Mouse (Mus musculus) brain, embryonic 18.5 days (tissue): ENCODE results near the gene Pou3f3.

Experiments
- DNase-seq: peaks from one replicate; pipeline ENCODE4 v3.0.0-alpha.2; 2012; ENCODE audit warnings: low read depth, low spot score

Gene Pou3f3

DNA sequence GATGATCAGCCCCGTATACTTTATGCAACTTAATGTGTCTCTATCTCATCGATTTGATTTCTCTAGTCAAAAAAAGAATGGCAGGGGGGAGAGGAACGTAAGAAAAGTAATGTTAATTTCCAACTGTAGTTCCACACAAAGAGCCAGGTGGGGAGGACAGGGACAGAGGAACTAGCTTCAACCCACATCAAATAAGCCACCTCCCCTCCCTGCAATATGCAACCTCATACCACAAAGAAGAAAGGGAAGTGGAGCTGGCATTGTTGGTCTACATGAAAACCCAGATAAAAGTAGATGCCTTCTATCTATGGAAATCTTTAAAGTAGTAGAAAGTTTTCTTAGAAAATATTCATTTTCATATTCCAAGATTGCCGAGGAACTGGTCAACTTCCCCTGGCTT is 14.7 kb downstream of the Pou3f3 start:
- DNase-seq: no peak

GRCm38 (mm10) chr1:42710995-42711394 is 15.4 kb downstream of the Pou3f3 start:
- DNase-seq: no peak

DNA sequence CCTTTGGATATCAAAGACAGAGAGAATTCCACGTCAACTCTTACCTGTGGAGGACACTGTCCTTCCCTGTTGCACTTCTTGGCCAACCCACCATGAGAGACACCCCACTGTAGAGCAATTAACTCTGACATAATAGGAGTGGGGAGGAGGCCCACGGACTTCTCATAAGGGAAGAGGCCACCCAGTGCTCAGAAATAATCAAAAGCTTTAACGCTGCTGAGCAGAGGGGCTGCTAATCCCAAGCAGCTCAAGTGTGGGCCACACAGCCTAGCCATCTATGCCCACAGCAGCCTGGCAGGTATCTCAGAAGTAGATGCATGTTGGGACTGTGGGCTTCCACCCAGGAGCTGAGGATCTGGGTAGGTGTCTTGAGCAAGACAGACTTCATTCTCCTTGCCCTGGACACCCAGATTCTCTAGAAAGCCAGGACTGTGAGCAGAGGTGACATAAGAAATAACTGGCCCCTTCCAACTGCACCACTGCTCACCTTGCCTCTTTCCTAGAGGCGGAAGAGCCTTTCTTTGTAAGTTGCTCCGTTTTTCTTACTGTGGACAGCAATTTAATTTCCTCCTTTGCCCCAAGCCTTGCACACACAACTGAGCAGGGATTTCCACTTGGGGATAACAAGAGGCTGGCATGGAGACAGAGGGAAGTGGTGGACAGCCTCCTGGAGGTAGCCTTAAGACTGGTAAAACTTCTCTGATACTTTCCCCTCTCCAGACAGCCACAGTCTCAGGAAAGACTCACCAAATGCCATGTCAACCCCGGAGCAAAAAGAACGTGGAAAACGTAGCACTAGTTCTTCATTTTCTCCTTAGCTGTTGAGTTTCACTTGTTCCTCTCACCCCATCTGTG is 16.1 kb downstream of the Pou3f3 start:
- no peak for DNase-seq

- no peak for DNase-seq
Measured at GRCm38 (mm10) chr1:42712311-42712690, 16.7 kb downstream of the Pou3f3 start.

GRCm38 (mm10) chr1:42713104-42713932 is 17.8 kb downstream of the Pou3f3 start:
- DNase-seq: no peak

DNA sequence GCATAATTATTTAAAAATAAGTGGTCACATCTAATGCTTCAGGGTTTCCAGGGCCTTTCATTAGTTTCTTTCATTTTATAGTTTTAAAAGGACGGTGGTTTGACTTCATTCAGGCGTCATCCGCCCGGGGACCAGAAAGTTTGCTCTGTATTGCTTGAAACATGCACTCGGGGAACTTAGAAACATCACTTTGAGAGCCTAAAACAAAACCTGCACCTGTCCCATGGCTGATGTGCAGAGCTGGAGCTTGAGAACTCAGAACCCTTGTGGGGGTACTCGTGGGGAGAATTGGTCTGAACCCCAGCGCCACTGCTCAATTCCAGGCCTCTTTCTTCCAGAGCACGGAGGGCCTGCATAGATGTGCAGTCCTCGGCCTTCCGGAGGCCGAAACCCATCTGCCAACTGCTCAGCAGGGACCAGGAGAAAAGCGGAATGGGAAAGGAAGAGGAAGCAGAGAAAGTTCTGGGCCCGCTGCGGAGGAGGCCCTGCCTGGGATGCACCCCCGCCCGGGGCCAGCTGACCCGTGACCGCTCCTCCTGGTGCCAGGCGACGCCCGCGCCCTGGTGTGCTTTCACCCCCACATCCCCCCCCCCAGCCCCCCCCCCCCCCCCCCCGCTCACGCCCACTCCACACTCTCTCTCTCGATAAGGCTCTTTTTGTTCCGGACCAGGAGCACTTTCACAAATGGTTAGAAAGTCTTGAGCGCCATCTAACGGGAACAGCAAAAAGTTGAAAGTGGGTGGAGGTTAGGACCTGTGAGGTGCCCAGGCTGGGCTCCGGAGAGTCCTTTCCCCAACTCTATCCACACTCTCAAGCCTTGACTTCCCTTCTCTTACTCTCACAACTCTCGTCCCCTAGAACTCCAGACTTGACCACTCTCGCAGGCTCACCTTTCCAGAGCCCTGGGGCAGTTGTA is 18.7 kb downstream of the Pou3f3 start:
- DNase-seq: no peak

- no peak for DNase-seq
Measured at GRCm38 (mm10) chr1:42718549-42718948, 23.0 kb downstream of the Pou3f3 start.

GRCm38 (mm10) chr1:42721353-42721752 is 25.8 kb downstream of the Pou3f3 start:
- no peak for DNase-seq

- DNase-seq: no peak
Measured at GRCm38 (mm10) chr1:42723769-42724300, 28.3 kb downstream of the Pou3f3 start.

DNA sequence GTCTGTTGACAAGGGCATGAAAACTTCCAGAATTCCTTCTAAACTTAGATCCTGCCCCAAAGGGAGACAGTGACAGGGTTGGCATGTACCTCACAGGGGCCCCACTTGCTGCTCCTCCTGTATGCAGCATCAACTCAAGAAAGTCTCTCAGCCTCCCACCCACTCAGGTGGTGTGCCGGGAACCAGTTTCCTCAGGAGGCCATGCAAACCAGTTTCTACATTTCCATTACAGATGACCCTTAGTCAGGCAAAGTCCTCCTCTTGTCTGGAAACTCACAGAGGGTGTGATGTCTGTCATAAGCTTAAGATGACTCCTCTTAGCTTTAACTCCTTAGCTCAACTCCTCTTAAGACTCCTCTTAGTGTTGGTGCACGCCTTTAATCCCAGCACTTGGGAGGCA is 29.3 kb downstream of the Pou3f3 start:
- no peak for DNase-seq

DNA sequence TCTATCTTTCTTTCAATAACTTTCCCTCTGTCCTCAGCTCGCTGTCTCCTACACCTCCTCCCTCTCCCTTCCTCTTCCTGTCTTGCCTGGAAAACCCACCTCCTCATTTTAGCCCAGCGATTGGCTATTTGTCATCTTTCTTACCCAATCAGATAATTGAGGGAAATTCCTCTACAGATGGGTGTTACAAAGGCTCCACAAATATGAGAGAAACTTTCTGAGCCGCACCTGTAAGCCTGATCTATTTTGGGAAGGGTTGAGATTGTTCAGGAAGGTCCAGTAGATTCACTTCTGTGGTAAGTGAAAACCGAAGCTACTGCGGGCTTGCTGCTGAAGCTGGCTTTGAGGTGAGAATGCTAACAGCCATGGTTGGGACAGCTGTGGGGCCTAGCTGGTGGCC is 31.6 kb downstream of the Pou3f3 start:
- no peak for DNase-seq

GRCm38 (mm10) chr1:42727676-42728075 is 32.1 kb downstream of the Pou3f3 start:
- no peak for DNase-seq

DNA sequence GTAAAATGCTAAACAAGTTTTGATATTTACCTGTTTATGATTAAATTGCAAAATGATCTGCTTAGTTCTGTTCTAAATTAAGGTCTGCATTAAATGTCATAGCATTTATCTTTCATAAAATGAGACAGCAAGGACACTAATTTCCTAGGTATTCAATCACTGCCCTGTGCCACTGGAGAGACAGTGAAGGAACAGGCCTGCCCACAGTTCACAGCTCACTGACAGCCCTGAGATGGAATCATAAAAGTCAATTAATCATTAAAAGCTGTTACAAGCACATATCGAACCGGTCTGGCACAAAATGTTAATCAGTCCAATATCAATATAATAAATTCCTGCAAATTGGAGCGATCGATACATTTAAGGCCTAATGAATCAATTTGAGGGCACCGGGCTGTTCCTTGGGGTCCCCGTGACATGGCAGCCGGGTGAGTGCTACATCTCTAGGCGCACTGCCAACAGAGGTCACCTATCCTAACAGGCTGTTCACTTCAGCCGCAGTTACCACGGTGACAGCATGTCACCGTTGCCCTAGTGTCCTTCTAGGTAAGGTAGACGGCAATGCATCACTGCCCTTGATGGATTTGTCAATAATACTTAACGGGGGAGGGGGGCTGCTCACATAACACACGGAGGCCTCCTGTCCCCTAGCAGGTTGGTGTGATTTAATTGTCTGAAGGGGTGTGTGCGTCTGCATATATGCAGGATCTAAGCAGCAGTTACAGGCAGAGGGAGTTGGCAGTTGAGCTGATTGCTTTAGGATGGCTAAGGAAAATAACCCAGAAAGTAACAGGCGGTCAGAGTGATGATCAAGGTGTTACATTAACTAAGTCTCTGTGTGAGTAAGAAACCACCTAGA is 46.0 kb downstream of the Pou3f3 start:
- no peak for DNase-seq

DNA sequence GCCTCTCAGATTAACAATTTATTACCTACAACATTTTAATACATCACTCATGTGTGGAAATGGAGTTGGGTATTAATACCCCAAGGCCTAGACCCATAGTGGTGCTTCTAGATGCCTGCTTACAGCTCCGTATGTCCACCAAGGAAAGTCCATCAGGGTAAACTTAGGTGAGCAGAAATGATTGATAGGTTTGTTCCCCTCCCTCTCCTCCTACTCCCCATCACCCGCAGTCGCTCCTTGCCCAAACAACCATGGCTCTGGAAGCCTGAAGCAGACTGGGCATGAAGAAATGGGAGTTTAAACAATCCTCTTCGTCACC is 46.6 kb downstream of the Pou3f3 start:
- DNase-seq: no peak

DNA sequence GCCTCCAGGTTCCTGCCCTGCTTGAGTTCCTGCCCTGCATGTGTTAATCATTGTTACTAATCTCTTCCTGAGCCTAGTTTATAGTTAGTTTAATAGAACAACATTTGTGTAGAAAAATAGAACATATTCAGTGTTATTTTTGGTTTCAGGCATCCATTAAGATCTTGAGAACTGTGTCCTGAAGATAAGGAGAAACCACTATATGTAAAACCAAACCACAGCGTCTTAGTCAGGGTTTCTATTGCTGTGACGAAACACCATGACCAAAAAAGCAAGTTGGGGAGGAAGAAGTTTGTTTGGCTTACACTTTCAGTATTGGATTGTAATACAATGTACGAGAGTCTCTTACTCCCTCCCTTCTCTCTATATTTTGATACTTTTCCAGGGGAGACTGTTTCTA is 49.5 kb downstream of the Pou3f3 start:
- DNase-seq: no peak

DNA sequence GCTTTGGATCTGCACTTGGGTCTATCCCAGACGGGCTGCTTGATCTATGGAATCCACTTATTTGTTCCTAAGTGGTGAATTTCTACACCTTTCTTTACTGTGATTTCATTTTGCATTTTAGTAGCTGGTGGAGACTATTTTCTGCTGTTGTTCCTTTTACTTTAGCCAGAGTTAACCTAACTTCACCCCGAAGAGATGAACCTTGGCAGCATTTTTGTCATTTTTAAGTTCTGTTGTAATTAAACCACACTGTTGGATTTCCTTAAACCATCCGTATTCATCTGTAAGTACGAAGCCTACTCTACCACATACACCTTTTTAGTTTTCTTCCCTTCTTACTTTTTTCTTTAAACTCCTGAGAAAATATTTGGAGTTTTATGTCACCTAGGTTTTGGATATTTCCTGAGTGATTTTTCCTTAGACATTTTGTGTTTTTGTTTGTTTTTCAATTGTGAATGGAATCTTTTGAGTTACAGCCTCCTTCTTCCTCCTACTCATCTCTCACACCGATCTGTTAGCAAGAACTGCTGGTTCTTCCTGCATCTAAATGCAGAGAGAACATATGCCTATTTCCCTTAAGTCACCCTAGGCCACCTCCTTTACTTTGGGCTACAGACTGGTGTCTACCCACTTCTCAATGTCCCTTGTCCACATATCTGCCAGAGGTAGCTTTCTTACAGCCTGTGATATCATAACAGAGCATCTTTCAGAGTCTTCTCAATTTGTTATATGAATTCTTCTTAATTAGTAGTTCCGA is 54.1 kb downstream of the Pou3f3 start:
- DNase-seq: no peak
